Mouse (Mus musculus) megakaryocyte, adult 5-6 weeks (primary cell): ENCODE measurements around the gene Bcl7b. TPM values are rescaled to one million over a fixed set of nuclear protein-coding genes. Genes with fewer than 3 reads are reported as not detected.

Experiments
- ATAC-seq: 2 replicates; pipeline ENCODE4 v1.8.0; 2016; ENCODE audit warnings: mild to moderate bottlenecking, inconsistent platforms; ENCODE audit not compliant: poor library complexity, severe bottlenecking
- total RNA-seq, 2 experiments: library from RNA; stranded (forward) in 1 of 2; stranded (reverse) in 1 of 2; fragments of 153-499, 151-499 nt in 1 of 2; fragments of 221-1000, 200-1000 nt in 1 of 2; gene quantifications; 2 replicates each; pipeline versions ENCODE4 v1.2.3 to v1.2.4; 2015 to 2017

The Bcl7b gene
- total RNA-seq, 2 experiments from 2014 or later = 23.5 to 38.8 TPM

- ATAC-seq = no peak
These were observed 614 bp upstream of the Bcl7b start for GRCm38 (mm10) chr5:135167469-135167868.

GRCm38 (mm10) chr5:135169479-135169878 is 1.4 kb downstream of the Bcl7b start:
- no peak for ATAC-seq

- no peak for ATAC-seq
These were observed 3.7 kb downstream of the Bcl7b start for GRCm38 (mm10) chr5:135171688-135172220.

GRCm38 (mm10) chr5:135172986-135173385 is 4.9 kb downstream of the Bcl7b start:
- no peak for ATAC-seq

DNA sequence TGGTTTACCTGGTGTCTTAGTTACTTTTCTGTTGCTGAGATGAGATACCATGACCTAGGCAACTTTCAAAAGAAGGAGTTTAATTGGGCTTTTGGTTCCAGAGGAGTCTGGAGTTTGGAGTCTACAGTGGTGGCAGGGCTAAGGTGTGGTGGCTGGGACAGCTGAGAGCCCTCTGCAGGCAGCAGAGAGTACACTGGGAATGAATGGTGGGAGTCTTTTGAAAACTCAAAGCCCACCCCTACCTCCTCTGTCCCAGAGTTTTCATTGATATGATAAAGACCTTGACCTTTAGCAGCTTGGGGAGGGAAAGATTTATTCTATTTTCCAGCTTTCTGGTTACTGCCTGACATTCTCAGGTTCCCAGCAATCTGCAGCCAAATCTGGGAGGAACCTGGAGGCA is 7.0 kb downstream of the Bcl7b start:
- no peak for ATAC-seq

DNA sequence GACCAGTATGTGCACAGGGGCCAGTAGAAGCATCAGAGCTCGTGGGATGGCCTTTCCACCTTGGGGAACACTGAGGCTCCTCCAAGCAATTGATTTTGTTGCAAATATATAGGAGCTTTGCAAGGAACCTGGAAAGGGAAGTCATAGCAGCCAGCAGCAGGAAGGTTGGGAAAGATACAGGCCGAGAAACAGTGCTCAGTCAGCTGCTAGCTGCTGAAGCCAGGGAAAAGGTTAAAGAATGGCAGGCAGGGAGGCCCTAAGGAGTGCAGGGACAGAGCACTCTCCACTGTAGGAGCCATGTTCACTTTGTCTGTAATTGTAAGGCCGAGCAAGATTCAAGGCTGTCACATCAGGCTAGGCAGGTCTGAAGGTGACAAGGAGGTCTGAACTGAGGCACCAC is 10.4 kb downstream of the Bcl7b start:
- no peak for ATAC-seq

- no peak for ATAC-seq
These were observed 10.9 kb downstream of the Bcl7b start for GRCm38 (mm10) chr5:135178996-135179395.

DNA sequence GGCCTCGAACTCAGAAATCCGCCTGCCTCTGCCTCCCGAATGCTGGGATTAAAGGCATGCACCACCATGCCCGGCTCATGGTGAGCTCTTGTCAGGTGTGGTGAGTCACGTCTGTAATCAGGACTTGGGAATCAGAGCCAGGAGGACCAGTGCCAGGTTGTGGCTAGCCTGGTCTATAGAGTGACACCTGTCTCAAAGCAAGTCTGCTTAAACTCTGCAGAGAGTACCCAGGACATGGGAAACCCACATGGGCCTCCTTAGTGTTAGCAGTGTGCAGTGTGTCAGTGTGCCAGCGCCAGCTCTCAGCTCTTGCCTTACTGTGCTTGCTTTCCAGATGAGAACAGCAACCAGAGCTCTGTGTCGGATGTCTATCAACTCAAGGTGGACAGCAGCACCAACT is 11.5 kb downstream of the Bcl7b start:
- no peak for ATAC-seq

DNA sequence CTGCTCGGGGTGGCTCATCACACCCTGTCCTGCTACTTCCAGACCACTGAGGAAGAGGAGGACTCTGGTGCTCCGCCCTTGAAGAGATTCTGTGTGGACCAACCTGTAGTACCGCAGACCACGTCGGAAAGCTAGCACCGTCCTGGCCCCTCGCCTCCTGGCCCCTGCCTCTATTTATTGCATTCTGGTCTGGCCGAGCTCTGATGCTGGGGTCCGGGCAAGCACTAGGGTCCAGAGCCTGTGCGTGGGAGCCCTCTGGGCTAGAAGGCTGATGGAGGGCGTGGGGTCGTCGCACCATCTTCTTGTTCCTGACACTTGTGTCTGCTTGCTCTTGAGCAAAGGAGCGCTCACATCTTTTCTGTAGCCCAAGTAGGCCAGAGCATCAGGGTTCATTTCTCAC is 12.7 kb downstream of the Bcl7b start:
- no peak for ATAC-seq

GRCm38 (mm10) chr5:135181776-135182175 is 13.7 kb downstream of the Bcl7b start:
- ATAC-seq = no peak

GRCm38 (mm10) chr5:135183131-135183861 is 15.2 kb downstream of the Bcl7b start:
- no peak for ATAC-seq

DNA sequence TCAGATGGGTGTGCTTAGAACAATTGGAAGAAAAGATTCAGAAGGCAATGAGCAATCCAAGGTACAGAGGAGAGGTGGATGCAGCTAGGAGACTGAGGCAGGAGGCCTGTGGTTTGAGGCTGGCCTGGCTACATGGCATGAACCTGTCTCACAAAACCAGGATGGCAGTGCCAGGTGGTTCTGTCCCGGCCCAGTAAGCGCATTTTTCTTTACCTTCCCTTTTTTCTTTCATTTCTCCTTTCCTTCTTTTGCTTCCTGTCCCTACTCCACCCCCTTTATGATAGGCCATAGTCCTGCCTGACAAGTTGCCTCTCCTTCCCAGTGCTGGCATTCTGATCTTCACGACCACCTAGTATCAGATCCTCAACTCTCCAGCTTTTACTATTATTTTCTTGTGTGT is 16.9 kb downstream of the Bcl7b start:
- no peak for ATAC-seq

GRCm38 (mm10) chr5:135185596-135185995 is 17.5 kb downstream of the Bcl7b start:
- ATAC-seq = no peak

GRCm38 (mm10) chr5:135186231-135186620 is 18.1 kb downstream of the Bcl7b start:
- ATAC-seq = 0 out of 2 replicates have a peak, but pooled peaks have one; percentile 0

DNA sequence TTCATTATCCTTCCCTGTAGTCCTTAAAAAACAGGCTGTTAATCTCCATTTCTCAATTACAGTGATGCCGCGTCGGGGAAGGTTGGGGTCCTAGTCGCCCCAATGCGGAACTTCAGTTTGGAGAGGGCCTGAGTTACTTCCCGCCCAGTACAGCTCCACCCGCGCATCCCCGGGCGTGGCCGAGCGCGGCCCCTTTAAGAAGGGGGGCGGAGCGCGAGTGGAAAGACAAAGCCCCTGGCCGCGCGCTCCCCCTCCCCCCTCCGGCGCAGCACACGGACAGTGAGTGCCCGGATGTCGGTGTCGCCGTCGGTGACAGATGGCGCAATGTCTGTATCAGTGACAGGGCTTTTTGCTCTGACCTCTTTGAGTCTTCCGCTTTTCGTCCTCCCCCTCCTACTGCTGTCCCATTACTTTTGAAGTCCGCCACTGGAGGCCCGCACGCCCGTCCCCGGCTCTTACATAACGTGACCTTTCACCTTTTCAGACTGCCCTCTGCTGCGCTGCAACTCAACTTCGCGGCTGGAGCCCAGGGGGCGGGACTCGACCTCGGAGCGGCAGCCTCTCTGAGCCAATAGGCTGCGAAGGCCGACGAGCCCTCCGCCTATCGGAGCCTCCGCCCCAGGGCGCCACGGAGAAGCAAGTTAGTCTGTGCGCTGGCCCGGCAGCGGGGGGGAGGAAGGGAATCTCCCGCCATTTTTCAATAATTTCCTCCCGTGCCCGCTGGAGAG is 18.7 kb downstream of the Bcl7b start, which contains the start of gene Baz1b:
TSS of gene Baz1b (plus strand) at position 644 of the 728 bp plus-strand sequence.
- peak; percentile 86 for ATAC-seq

GRCm38 (mm10) chr5:135187349-135188213 is 19.5 kb downstream of the Bcl7b start:
- peak; percentile 20 for ATAC-seq

- no peak for ATAC-seq
These were observed 20.1 kb downstream of the Bcl7b start for GRCm38 (mm10) chr5:135188214-135188554.

DNA sequence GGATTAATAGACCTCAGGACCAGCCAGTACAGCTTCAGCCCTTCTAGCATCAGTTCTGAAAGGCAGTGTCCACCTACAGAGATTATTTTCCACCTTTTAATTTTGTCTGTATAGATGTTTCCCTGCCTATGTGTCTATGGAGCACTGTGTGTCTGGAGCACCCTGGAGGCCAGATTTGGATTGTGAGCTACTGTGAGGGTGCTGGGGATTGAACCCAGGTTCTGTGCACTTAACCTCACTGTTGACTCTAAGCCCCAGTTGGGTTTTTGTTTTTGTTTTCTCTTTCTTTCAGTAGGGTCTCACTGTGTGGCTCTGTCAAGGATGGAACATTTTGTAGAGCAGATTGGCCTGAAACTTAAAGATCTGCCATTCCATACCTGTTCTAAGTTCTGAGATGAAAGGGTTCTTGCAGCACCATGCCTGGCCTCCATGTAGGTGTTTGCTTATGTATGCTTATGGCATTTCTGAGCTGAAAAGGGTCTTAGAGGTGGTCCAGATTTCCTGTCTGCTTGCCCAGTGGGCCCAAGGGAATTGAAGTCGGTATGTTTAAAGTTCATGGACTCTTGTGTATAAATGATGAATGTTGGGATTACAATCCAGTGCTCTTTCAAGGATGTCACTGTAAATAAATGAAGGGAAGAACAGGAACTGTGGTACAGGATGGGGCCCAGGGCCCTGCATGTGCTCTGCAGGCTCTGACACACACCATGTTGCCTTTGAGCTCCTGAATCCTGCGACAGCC is 21.4 kb downstream of the Bcl7b start:
- ATAC-seq = no peak

DNA sequence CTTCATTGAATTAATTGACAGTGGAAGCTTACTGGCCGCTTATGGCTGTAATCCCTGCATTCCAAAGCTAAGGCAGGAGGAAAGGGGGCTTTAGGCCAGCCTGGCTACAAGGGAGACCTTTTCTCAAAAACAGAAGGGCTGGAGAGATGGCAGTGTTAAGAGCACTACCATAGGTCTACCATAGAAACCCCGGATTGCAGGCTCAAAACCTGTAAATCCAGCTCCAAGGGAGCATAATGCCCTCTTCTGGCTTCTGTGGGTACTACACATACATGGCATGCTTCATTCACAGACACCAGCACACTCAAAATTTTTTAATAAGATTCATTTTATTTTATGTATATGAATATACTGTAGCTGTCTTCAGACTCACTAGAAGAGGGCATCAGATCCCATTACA is 23.5 kb downstream of the Bcl7b start:
- peak; percentile 23; the same call in 1 of the 2 replicates for ATAC-seq

DNA sequence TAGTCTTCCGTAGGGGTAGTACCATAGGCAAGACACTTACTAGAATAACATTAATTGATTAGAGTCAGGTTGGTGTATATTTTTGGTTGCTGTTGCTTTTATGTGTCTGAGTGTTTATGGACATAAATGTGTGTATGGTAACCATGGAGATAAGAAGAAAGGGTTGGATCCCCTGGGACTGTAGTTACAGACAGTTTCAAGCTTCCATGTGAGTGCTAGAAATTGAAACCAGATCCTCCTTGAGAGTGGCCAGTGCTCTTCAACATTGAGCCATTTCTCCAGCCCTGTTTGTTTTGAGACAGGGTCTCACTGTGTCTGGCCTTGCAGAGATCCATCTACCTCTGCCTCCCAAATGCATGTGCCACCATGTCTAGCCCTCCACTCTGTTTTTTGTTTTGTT is 24.3 kb downstream of the Bcl7b start:
- no peak for ATAC-seq
